Mouse (Mus musculus) midbrain, embryonic 14.5 days (tissue): ENCODE measurements at regions not wholly inside any gene's neighbourhood (a gene's known extent, or its start where the extent isn't known, plus 50 kb on each side); places are given as distances from the start of the nearest gene placed in this dataset.

Experiments
- ATAC-seq: fragments of 200-750 bp; cut with Nextera tagmentation; 2 replicates; pipeline ENCODE4 v1.8.0; 2017; ENCODE audit warnings: moderate number of reproducible peaks, moderate library complexity; ENCODE audit not compliant: low FRiP score, low TSS enrichment
- DNase-seq: peaks from one replicate; pipeline ENCODE4 v3.0.0-alpha.2; 2015
- H3K27ac ChIP-seq: fragments of 300-500 bp; sonication (generic); replicated peaks from 2 replicates; pipeline ENCODE4 v1.5.1; 2014; ENCODE audit warnings: mild to moderate bottlenecking, low read depth, low read length, moderate library complexity
- H3K27me3 ChIP-seq: fragments of 300-500 bp; sonication (generic); 2 replicates; pipeline ENCODE4 v1.6.1; 2014; ENCODE audit warnings: low read length, control low read depth, mixed read lengths; ENCODE audit not compliant: control insufficient read depth, insufficient read depth
- H3K36me3 ChIP-seq: fragments of 300-500 bp; sonication (generic); 2 replicates; pipeline ENCODE4 v1.6.1; 2014; ENCODE audit warnings: low read length, control low read depth; ENCODE audit not compliant: control insufficient read depth, insufficient read depth
- H3K4me1 ChIP-seq: fragments of 300-500 bp; sonication (generic); 2 replicates; pipeline ENCODE4 v1.6.1; 2014; ENCODE audit warnings: mild to moderate bottlenecking, antibody characterized with exemption, low read length, control low read depth; ENCODE audit not compliant: control insufficient read depth, insufficient read depth
- H3K4me2 ChIP-seq: fragments of 300-500 bp; sonication (generic); 2 replicates; pipeline ENCODE4 v1.6.1; 2014; ENCODE audit warnings: mild to moderate bottlenecking, low read length, moderate library complexity
- H3K4me3 ChIP-seq: fragments of 300-500 bp; sonication (generic); replicated peaks from 2 replicates; pipeline ENCODE4 v1.5.1; 2014; ENCODE audit warnings: low read depth, low read length
- H3K9ac ChIP-seq: fragments of 300-500 bp; sonication (generic); replicated peaks from 2 replicates; pipeline ENCODE4 v1.6.1; 2014; ENCODE audit warnings: mild to moderate bottlenecking, low read length, moderate library complexity
- H3K9me3 ChIP-seq: fragments of 300-500 bp; sonication (generic); 2 replicates; pipeline ENCODE4 v1.6.1; 2016; ENCODE audit warnings: low read length, control low read depth, mixed read lengths; ENCODE audit not compliant: control insufficient read depth
- WGBS: fragments of 180-500 bp; shearing (Covaris S2); extraction: QIAGEN DNeasy Blood & Tissue Kit; methylation state at CpG from one replicate; pipeline ENCODE4 v1.1.7; 2014; 5-methylcytosine and 5-hydroxymethylcytosine counted together

- Histone ChIP-seq H3K9me3 (no peaks in the 10 kb centered on the region), H3K9ac (no peak overlapping the region), H3K4me1 (no peaks in the 10 kb centered on the region), H3K27ac (no peak overlapping the region), H3K36me3 (no peaks in the 10 kb centered on the region), H3K4me3 (no peak overlapping the region), H3K4me2 (no peak overlapping the region), H3K27me3 (no peaks in the 10 kb centered on the region)
- 76% methylated on average over 13 of the region's 13 CpGs for WGBS
- DNase-seq (no peak), ATAC-seq (no peak)
Measured at GRCm38 (mm10) chr6:100096393-100097125, 190.7 kb downstream of the Rybp start.

DNA sequence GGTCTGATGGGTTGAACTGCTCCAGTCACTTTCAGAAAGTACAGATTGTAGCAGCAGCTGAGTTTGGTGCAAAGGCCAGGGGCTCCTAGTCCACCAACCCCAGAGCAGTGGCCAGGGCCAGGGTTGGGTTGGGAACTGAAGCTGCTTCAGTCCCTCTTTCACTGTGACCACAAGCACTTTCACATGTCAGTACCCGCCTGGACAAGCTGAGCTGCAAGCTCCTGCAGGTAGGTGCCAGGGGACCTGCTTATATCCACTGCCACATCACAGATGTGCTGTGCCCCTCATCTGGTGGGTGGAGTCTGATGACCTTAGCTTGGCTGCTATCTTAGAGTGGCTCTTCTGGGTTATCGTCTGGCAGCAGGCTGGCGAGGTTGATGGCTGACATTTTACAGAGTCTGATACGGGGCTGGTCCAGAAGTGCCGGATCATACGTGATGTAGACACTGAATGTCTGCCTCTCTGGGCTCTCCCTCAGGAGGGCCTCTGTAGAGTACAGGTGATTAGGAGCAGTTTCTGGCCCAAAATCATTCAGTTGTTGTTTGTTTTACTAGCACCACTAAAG lies 192.6 kb downstream of the Rybp start:
- H3K4me2 ChIP-seq, result no peak overlapping the region
- H3K9ac ChIP-seq, result no peak overlapping the region
- no peak overlapping the region for H3K27ac ChIP-seq
- no peak for DNase-seq
- H3K4me3 ChIP-seq, result no peak overlapping the region
- WGBS, result 90% methylated on average over 6 of the region's 6 CpGs
- H3K9me3 ChIP-seq, result no peaks in the 10 kb centered on the region
- no peaks in the 10 kb centered on the region for H3K36me3 ChIP-seq
- no peak for ATAC-seq
- no peaks in the 10 kb centered on the region for H3K27me3 ChIP-seq
- no peaks in the 10 kb centered on the region for H3K4me1 ChIP-seq

GRCm38 (mm10) chr6:100092870-100093269 lies 194.4 kb downstream of the Rybp start:
- Histone ChIP-seq H3K9me3 (no peaks in the 10 kb centered on the region), H3K4me1 (no peaks in the 10 kb centered on the region), H3K36me3 (no peaks in the 10 kb centered on the region), H3K4me2 (no peak overlapping the region), H3K27me3 (no peaks in the 10 kb centered on the region), H3K27ac (no peak overlapping the region), H3K9ac (no peak overlapping the region), H3K4me3 (no peak overlapping the region)
- 88% methylated on average over 8 of the region's 8 CpGs for WGBS
- no peak for DNase-seq
- no peak for ATAC-seq

DNA sequence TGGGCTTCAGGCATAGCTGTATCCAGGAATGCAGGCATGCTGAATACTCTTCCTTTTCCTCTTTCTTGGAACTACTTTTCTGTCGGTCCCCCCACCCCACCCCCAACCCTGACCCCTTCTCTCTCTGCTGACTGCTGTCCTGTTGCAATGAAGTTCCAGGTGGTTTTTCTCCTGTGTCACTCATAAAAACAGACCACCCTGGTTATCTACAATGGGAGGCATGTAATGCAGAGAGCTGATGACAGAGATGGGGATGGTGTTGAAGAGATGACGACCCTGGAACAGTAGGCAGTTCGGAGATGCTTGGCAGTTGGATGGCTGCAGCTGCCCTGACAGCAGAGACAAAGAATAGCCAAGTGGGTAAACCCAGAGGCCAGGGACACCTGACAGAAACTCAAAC lies 195.5 kb downstream of the Rybp start:
- no peak overlapping the region for H3K9ac ChIP-seq
- no peaks in the 10 kb centered on the region for H3K36me3 ChIP-seq
- DNase-seq (no peak), ATAC-seq (no peak)
- H3K4me1 ChIP-seq, result no peaks in the 10 kb centered on the region
- no peak overlapping the region for H3K27ac ChIP-seq
- H3K9me3 ChIP-seq, result no peaks in the 10 kb centered on the region
- no peak overlapping the region for H3K4me2 ChIP-seq
- H3K4me3 ChIP-seq, result no peak overlapping the region
- WGBS, result 79% methylated on average over 3 of the region's 3 CpGs
- H3K27me3 ChIP-seq, result no peaks in the 10 kb centered on the region

GRCm38 (mm10) chr6:100088576-100088975 lies 198.7 kb downstream of the Rybp start:
- Histone ChIP-seq H3K36me3 (no peaks in the 10 kb centered on the region), H3K4me2 (no peak overlapping the region), H3K27ac (no peak overlapping the region), H3K27me3 (no peaks in the 10 kb centered on the region), H3K4me3 (no peak overlapping the region), H3K4me1 (no peaks in the 10 kb centered on the region), H3K9me3 (0 out of 2 replicates have a peak, but pooled peaks cover 5% of the 10 kb centered on the region), H3K9ac (no peak overlapping the region)
- 57% methylated on average over 4 of the region's 4 CpGs for WGBS
- DNase-seq (no peak), ATAC-seq (no peak)

DNA sequence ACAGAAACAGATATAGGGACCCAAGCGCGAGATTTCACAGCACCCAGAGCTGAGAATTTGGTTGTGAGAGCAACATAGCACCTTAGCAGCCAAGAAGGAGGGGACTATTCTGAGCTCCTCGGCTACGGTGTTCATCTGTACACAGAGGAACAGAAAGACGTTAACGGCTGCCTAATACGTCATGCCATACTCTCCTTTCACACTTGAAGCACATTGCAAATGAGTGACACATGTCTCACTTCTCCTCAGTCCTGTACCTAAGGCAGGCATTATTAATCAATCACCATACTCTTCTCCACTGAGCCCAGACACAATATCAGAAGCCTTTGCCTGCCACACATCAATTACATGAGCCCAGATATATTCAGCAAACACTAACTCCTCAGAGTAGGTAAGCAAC lies 200.5 kb downstream of the Rybp start:
- no peak overlapping the region for H3K9ac ChIP-seq
- H3K27ac ChIP-seq, result no peak overlapping the region
- no peaks in the 10 kb centered on the region for H3K36me3 ChIP-seq
- 88% methylated on average over 7 of the region's 7 CpGs for WGBS
- H3K4me1 ChIP-seq, result no peaks in the 10 kb centered on the region
- no peaks in the 10 kb centered on the region for H3K27me3 ChIP-seq
- no peak overlapping the region for H3K4me3 ChIP-seq
- H3K9me3 ChIP-seq, result 0 out of 2 replicates have a peak, but pooled peaks cover 5% of the 10 kb centered on the region
- DNase-seq (no peak), ATAC-seq (no peak)
- H3K4me2 ChIP-seq, result no peak overlapping the region

DNA sequence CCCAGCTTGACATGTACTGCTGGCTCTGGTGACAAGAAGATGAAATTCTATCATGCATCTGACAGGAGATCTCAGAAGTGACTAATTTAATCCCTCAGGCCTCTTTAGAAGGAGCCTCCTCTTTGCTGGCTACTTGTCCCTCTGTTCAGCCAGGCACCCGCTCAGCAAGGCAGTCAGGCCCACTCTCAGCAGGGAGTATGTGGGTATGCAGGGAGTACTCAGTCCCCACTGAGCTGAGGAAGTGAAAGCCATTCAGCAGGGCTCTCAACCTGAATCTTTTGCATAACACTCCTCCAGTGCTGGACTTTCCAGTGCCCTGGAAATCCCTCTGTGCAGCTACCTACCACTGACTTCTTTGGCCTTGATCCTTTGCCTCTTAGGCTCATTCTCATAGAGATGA lies 201.3 kb downstream of the Rybp start:
- ATAC-seq, result no peak
- H3K4me2 ChIP-seq, result no peak overlapping the region
- WGBS, result 38% methylated on average over 1 of the region's 1 CpGs
- H3K9ac ChIP-seq, result no peak overlapping the region
- no peaks in the 10 kb centered on the region for H3K36me3 ChIP-seq
- DNase-seq, result no peak
- no peak overlapping the region for H3K27ac ChIP-seq
- H3K4me3 ChIP-seq, result no peak overlapping the region
- 0 out of 2 replicates have a peak, but pooled peaks cover 5% of the 10 kb centered on the region for H3K9me3 ChIP-seq
- H3K27me3 ChIP-seq, result no peaks in the 10 kb centered on the region
- H3K4me1 ChIP-seq, result no peaks in the 10 kb centered on the region

DNA sequence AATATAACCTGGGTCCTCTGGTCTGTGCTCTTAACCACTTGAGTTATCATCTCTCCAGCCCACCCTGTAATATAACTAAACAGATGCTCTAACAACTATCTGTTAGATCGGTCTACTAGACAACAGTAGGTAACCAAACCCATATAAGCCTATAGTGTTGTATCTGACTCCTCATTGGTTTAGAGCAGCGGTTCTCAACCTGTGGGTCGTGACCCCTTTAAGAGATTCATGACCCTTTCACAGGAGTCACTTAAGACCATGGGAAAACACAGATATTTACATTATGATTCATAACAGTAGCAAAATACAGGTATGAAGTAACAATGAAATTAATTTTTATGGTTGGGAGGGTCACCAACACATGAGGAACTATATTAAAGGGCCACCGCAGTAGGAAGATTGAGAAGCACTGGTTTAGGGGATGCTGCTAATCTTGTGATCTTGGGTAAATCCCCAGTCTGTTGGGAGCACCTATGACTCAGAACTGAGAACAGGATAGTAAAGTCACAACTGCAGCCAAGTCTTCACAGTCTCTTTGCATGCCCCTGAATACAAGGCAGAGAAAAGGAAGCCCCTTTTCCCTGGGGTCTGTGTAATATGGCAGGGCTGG lies 203.3 kb downstream of the Rybp start:
- Histone ChIP-seq H3K4me3 (no peak overlapping the region), H3K9me3 (0 out of 2 replicates have a peak, but pooled peaks cover 5% of the 10 kb centered on the region), H3K9ac (no peak overlapping the region), H3K36me3 (no peaks in the 10 kb centered on the region), H3K27ac (no peak overlapping the region), H3K4me1 (no peaks in the 10 kb centered on the region), H3K27me3 (no peaks in the 10 kb centered on the region), H3K4me2 (no peak overlapping the region)
- ATAC-seq, result no peak
- WGBS, result 97% methylated on average over 4 of the region's 4 CpGs
- DNase-seq, result no peak

GRCm38 (mm10) chr6:100083127-100083526 lies 204.2 kb downstream of the Rybp start:
- Histone ChIP-seq H3K4me2 (no peak overlapping the region), H3K9me3 (0 out of 2 replicates have a peak, but pooled peaks cover 5% of the 10 kb centered on the region), H3K27ac (no peak overlapping the region), H3K27me3 (no peaks in the 10 kb centered on the region), H3K4me3 (no peak overlapping the region), H3K36me3 (no peaks in the 10 kb centered on the region), H3K4me1 (no peaks in the 10 kb centered on the region), H3K9ac (no peak overlapping the region)
- DNase-seq, result no peak
- ATAC-seq, result no peak
- WGBS, result 89% methylated on average over 5 of the region's 5 CpGs
